Mouse (Mus musculus) embryonic fibroblast, embryonic 13.5 days (primary cell): Measurements from ENCODE around the gene 1110032A03Rik.

Source experiments
- CTCF ChIP-seq: IDR thresholded peaks from 2 replicates; pipeline ENCODE4 v1.5.1; 2011; ENCODE audit warnings: mild to moderate bottlenecking, control low read depth, low read length, moderate library complexity, borderline replicate concordance; ENCODE audit not compliant: insufficient read depth
- POLR2A ChIP-seq: IDR thresholded peaks from 2 replicates; pipeline ENCODE4 v1.6.1; 2011; ENCODE audit warnings: low read depth, mild to moderate bottlenecking, control low read depth, low read length, moderate library complexity

DNA sequence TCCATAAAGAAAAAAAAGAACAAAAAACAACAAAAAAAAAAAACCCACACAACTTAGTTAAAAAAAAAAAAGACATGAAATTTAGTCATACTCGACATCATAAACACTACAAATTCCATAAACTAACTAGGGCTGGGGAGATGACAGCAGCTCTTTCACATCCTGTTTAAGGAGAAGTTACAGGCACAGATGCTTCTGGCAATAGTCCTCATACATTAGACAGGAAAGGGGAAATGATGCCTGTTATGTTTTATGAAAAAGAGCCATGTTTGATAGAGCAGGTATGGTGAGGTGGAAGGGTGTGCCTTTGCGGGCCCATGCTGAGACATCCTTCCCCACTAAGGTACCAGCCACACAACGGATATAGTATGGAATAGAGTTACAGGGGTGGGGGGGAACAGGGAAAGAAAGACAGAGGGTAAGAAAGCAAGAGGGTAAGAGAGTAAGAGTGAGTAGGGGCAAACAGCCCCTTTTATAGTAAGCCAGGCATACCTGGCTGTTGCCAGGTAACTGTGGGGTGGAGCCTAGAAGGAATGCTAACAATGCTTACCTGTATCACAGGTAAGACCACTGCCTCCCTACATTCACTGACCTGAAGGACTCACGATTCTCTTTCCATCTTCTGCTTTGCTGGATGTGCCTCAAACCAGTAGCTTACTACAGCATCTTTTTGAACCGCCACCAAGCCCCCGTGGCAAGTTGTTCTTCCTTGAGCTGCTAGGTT is 13.6 kb downstream of the 1110032A03Rik start:
- TF ChIP-seq POLR2A (no peak), CTCF (no peak)
